Mouse (Mus musculus): ENCODE measurements around the gene Nuak1.

DNA sequence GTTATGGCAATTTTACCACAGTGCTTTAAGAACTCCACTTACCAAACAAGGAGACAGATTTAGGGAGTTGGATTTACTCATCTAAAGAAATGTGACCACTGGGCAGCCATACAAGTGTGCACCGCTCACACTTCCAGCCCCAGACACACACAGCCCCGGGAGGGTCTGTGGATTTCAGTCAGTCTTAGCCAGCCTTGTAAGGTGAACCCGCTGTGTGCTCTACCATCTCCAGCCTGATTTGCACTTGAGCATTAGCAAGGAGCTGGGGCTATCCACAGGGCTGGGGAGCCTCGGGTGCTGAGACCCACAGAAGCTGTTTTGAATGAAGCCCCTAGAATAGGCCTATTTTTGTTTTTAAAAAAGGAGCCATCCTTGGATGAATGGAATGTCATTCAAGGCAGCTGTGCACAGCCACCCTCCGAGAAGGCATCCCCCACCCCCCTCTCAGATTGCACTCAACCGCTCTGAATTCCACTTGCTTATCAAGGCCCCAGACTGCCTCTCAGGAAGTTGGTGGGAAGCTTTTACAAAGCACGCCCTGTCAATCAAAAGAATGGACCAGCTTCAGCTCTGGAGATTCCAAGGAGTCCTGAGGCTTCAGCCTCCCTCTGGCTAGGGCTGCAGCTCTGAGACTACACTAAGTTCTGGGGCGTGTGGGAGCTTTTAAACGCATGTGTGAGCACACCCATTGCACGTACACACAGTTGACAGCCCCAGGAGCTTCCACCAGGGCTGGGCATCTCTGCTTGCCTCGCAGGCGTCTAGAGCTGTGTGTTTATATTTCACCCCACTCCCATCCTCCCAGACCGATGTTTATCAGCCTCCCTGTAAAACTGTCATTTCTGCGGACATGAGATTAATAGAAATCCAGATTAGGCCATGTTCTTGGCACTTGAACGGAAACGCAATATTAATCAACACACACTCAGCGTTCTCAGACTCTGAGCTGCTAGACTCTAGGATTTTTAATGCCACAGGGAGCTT lies 57.2 kb downstream of the Nuak1 start:
- no peak for TF ChIP-seq CTCF (IDR thresholded peaks at IDR 0.05; ENCODE audit: borderline replicate concordance, control insufficient read depth, extremely low read depth, insufficient read depth, low read length, poor library complexity)
- TF ChIP-seq POLR2A (IDR thresholded peaks at IDR 0.05; ENCODE audit: control insufficient read depth, extremely low read depth, insufficient read depth, low read length, poor library complexity): no peak

Data from thymus, adult 2 months (tissue).